Mouse (Mus musculus): ENCODE measurements around the gene 2010111I01Rik. TPM values are rescaled to one million over a fixed set of nuclear protein-coding genes. Genes with fewer than 3 reads are reported as not detected.

Gene 2010111I01Rik
- total RNA-seq, 2 experiments from 2014 or later, result 154 to 174 TPM

GRCm38 (mm10) chr13:63245812-63246211 lies 281.1 kb downstream of the 2010111I01Rik start:
- no peak for DNase-seq

- DNase-seq, result no peak
Observed at GRCm38 (mm10) chr13:63246332-63246940, 281.7 kb downstream of the 2010111I01Rik start.

- DNase-seq, result no peak
Observed at GRCm38 (mm10) chr13:63247041-63247440, 282.3 kb downstream of the 2010111I01Rik start.

DNA sequence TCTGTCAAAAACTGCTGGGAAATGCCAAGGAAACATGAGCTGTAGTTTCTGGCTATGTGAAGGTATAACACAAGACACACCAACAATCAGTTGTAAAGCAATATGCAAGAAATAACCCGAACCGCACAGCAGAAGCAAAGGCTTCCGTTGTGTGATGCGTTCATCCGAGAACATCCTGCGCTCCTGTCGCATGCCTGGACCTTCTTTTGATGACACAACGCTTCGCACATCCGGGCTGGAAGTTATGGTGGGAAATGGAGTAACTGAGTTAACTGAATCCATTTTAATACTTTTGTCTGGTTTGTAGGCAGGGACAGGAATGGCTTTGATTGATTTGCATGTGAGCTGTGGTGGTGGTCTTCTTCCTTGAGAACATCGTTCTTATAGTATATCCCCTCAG lies 282.9 kb downstream of the 2010111I01Rik start:
- no peak for DNase-seq

- no peak for DNase-seq
Observed at GRCm38 (mm10) chr13:63248318-63248717, 283.6 kb downstream of the 2010111I01Rik start.

- no peak for DNase-seq
Observed at GRCm38 (mm10) chr13:63249171-63249570, 284.5 kb downstream of the 2010111I01Rik start.

GRCm38 (mm10) chr13:63249741-63250431 lies 285.2 kb downstream of the 2010111I01Rik start:
- DNase-seq, result no peak

DNA sequence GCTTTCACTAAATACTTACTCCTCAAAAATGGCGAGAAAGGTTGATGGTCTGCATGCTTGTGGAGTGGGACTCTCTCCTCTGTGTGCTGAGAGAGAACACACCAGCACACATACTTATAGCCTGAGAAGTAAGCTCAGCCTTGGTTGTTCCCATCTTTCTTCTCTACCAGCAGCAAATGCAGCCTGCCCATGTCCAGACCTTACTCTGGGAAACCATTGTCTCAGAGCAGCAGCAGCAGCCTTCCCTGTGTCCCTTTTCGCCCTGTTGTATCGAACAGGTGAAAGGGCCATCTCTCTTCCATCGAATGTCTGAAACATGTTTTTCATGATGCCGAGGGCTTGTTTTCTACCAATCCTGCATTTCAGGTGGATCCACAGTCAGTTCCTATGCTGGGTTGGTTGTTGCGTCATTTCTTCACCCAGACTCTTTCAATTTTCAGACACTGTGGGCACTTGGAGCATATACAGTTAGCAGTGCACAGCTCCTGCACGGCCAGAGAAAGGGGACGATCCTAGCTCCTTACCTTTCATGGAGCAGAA lies 285.8 kb downstream of the 2010111I01Rik start:
- no peak for DNase-seq

DNA sequence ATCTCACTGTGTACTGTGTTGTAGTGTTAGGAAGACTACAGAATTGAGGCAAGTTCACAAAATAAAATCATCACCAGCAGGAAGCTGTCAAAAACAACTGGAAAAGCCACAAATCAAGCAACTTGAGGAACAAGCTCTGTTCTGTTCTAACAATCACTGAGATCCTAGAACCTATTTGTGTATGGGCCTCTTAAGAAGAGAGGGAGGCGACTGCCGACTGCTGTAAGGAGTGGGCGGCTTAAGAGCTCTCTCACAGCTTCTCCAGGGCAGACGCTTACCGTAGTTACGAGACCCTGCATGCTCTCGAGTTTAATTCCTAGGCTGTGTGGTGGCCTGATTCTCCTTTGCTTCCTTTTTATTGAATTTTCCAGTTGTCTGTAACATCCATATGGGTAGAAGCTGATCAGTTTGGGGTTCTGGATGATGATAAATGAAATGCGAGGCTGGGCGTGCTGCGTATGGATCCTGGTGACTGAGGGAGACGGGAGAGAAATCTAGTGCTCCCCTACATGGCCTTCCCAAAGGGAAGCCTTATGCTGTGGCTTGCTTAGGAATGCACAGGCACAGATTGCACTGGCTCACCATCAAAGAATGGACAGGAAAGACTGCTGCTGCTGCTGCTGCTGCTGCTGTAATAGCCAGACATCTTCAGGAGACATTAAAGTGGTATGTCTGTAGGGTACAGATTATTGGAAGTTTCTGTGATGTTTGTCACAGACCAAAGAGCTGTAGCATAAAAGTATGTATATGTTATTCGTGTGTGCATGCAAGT lies 286.6 kb downstream of the 2010111I01Rik start:
- no peak for DNase-seq

DNA sequence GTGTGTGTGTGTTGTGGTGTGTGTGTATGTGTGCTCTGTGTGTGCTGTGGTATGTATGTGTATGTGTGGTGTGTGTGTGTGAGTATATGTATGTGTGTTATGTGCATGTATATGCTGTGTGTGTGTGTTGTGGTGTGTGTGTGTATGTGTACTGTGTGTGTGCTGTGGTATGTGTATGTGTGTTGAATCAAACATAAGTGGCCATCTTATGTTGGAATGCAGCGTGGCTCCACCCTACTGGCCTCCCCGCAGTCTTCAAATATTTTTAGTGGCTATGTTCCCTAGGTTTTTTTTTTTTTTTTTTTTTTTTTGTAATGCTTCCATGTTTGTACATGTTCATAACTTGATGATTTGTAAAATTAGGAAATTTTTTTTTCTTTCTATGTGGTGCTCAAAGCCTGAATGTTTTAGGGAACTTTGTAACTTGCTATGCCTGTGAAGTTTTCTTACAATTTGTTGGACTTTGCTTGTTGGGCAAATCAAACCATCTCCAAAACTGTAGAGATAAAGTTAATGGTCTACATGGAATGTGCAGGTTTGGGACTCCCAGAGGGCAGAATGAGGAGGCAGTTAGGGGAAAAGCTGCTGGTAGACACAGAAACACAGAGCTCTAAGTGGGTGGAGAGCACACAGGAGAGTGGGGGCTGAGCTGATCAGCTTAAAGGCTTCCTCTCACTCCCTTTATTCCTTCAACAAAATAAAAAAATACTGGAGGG lies 287.8 kb downstream of the 2010111I01Rik start:
- DNase-seq, result no peak

DNA sequence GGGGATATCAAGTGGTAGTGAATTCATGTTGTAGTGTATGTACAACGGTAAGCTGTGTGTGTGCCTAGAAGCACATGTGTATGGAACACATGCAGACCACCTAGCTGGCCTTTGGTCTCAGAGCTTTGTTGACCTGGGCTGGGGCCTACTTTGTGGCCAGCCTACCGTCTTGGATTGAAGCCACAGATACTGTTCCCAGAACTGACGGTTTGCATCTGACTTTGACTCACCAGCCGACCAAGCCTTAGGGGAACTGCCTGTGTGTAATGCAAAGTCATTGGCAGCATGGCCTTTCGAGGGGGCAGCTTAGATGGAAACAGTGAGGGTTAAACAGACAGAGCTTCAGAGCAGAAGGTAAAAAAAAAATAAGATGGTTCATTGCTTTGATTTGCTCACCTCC lies 288.5 kb downstream of the 2010111I01Rik start:
- no peak for DNase-seq

DNA sequence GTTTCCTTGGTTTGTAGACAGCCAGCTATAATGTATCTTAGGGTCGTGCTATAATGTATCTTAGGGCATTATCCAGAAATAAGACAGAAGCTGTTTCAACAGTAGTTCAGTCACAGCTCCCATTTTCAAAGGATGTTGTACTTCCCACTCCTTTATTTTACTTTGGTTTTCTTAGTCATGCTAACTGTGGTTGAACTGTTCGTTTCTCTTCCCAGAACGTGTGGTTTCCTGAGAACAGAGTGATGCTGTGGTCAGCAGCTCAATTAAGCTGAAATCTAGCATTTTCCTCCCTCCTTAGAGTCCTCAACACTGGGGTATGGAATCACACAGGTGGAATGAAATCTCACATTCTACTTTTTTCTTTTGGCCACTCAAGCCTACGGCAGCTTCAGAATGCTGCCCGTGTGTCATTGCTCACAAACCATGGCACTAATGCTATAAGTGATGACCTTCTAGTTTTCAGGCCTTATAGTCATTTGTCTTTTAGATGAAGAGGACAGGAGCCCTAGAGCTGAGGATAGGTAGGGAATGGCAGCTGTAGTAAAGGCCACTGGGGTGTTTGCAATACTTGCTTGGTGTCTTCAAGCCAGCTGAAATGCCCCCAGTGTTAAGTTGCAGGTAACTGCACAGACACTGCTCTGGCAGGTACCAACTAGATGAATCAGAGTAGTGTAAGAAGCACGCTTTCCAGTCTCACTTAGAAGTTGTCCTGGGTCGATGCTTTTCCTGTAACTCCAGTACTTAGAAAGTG lies 289.4 kb downstream of the 2010111I01Rik start:
- no peak for DNase-seq

DNA sequence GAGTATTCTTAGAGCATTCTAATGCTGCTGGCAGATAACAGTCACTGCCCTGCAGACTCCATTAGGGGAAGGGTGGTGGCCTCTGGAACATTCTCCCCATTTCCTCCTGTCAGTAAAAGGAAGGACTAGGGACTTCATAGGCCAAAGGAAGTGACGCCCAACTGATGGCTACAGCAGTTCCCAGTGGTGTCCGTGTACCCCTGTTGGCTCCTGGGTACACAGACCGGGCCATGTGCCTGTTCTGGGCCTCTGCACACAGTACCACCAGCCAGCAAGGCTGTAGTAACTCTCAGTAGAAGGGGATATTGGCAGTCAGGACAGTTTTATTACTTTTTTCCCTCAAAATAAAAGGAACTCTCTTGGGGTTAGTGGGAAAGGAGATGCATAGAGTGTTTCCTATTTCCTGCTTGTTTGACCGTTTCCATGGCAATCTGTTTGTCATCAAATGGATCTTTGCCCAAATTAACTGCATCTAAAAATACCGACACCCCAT lies 290.9 kb downstream of the 2010111I01Rik start:
- peak; percentile 57 for DNase-seq

DNA sequence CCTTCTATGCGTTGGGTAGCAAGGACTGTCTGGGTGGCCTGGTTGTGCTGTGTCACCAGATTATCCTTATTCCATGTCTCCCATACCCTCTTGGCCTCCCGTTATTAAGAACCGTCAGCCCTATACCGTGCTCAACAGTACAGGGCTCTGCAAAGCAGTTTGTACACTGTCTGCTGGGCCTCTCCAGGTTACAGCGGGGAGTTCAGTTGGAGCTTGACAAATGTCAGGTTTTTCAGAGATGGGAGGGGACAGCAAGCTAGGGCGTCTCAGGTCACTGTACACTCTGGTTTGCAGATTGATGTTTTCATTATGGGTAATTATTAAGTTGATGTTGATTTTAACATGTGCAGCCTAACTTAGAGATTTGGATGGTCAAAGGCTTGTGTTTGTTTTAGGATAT lies 291.5 kb downstream of the 2010111I01Rik start:
- no peak for DNase-seq

DNA sequence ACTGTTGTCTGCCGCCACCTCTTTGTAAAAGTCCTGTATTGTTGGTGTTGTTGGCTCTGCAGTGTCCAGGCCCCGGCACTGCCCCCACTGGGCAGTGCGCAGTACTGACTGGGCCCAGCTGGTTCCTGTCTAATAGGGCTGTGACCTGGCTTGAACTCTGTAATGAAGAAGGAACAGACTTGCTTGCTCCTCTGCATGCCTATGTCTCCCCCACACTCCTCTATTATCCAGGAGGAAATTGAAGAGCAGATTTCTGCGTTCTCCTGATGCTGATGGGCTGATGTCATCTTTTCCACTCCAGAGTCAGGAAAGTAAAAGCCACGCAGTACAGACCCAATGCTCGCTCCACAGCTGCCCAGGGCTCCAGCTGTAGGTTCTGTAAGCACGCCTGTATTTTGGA lies 292.1 kb downstream of the 2010111I01Rik start:
- DNase-seq, result peak; percentile 76

- no peak for DNase-seq
Observed at GRCm38 (mm10) chr13:63258167-63258582, 293.5 kb downstream of the 2010111I01Rik start.

DNA sequence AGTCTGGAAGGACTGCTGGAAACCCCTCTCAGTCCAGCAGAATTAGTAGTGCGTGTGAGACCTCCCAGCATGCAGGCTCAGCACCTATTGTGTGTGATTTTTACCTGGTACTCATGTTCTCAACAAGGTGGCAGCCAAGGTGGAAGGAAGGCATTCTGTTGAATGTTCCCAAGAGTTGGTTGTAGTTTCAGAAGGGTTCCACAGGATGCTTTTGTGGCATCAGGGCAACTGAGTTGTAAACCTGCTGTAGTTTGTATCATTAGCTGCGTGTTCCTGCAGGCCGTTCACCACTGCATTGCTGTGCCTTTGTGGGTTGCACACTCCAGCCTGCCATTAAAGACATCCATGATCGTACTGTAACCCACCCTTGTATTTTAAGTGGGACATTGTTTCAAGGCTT lies 294.0 kb downstream of the 2010111I01Rik start:
- DNase-seq, result no peak

- DNase-seq, result no peak
Observed at GRCm38 (mm10) chr13:63260133-63260532, 295.4 kb downstream of the 2010111I01Rik start.

DNA sequence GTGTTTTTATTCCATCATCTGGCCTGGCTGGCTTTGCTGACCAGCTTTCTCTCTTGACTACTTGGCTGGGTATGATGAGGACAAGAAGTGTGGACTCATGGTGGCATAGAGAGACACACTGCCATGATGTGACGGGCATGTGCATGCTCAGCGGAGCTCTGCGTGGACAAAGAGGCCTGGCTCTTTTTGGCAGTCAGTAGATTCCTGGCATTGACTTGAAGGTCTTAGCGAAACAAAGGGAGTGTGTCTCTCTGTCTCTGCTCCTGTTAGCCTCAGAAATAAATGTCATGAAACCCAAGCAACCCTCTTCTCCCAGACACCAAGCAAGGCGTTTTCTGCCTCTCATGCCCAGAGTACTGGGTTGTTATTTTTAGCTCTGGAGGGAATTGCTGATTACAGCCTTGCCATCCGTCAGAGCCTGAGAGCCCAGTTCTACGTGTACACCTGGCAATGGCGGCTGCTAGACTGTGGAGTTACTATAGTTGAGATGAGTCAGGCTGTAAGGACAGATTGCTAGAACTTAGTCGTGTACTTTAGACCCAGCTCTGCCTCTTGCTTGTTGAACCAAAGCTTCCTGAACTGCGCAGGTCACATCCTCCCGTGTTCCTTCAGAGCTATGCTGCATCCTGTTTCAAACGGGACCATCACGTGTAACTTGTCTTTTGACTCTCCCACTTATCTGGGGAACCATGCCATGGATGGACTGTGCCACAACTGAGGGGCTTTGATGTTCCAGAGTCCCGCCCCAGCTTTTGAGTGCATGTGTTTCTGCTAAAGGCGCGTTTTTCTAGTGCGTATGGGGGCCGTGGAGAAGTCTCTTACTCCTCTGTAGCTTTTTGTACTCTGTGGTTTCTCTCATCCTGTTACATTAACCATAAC lies 296.3 kb downstream of the 2010111I01Rik start:
- no peak for DNase-seq

- no peak for DNase-seq
Observed at GRCm38 (mm10) chr13:63261676-63262075, 297.0 kb downstream of the 2010111I01Rik start.

All from heart, postnatal 4 days (tissue).